Mouse (Mus musculus) midbrain, embryonic 10.5 days (tissue): ENCODE data around the gene Slc9b1. TPM values are rescaled to one million over a fixed set of nuclear protein-coding genes. Genes with fewer than 3 reads are reported as not detected.

Experiments
- DNase-seq: peaks from one replicate; pipeline ENCODE4 v3.0.0-alpha.2; 2017; ENCODE audit warnings: low spot score
- H3K27ac ChIP-seq: fragments of 300-500 bp; sonication (generic); replicated peaks from 2 replicates; pipeline ENCODE4 v1.5.1; 2016; ENCODE audit warnings: mild to moderate bottlenecking
- H3K27me3 ChIP-seq: fragments of 300-500 bp; sonication (generic); 2 replicates; pipeline ENCODE4 v1.6.1; 2016; ENCODE audit warnings: low read depth, mild to moderate bottlenecking; ENCODE audit not compliant: poor library complexity, severe bottlenecking
- H3K36me3 ChIP-seq: fragments of 300-500 bp; sonication (generic); 2 replicates; pipeline ENCODE4 v1.6.1; 2016; ENCODE audit warnings: mild to moderate bottlenecking, moderate library complexity
- H3K4me1 ChIP-seq: fragments of 300-500 bp; sonication (generic); 2 replicates; pipeline ENCODE4 v1.6.1; 2016
- H3K4me3 ChIP-seq: fragments of 300-500 bp; sonication (generic); 2 replicates; pipeline ENCODE4 v1.5.1; 2016; ENCODE audit warnings: mild to moderate bottlenecking, moderate library complexity
- H3K9me3 ChIP-seq: fragments of 300-500 bp; sonication (generic); replicated peaks from 2 replicates; pipeline ENCODE4 v1.6.1; 2016; ENCODE audit warnings: mild to moderate bottlenecking
- WGBS: fragments of 180-500 bp; shearing (Covaris S2); methylation state at CpG from one replicate; pipeline ENCODE4 v1.1.7; 2016; 5-methylcytosine and 5-hydroxymethylcytosine counted together
- polyA plus RNA-seq: library from polyadenylated mRNA; unstranded; fragments of >200 nt; fragmentation: Nextera tagmentation; extraction: Ambion mirVana; gene quantifications from 2 replicates; pipeline ENCODE4 v1.2.1, GENCODE M21; 2016

The Slc9b1 gene
- polyA plus RNA-seq, 1 experiment from 2014 or later = 0.14 TPM

DNA sequence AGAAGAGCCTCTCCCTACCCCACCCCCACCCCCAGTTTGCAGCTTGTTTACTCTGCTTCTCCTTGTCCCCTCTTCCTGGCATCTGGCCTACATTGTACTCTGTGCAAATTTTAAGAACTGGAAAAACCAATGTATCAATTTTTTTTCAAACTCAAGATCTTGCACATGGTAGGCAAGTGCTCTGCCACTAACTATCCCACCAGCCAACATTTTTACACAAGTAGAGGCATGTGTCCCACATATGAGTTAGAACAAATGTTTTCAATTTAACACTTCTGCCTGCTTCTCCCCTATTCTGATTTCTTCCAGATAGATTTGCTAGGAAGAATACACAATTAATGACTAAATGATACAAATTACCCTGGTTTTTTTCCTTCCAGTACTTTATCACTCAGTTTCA is 49.3 kb downstream of the Slc9b1 start:
- Histone ChIP-seq H3K27me3 (no peaks in the 10 kb centered on the region), H3K9me3 (no peaks in the 10 kb centered on the region), H3K27ac (no peak overlapping the region), H3K36me3 (no peaks in the 10 kb centered on the region), H3K4me3 (no peak overlapping the region), H3K4me1 (peaks cover 3% of the 10 kb centered on the region; the same call in 1 of the 2 replicates)
- no peak for DNase-seq

GRCm38 (mm10) chr3:135402201-135402658 is 54.4 kb downstream of the Slc9b1 start:
- no peaks in the 10 kb centered on the region for H3K27me3 ChIP-seq
- peaks cover 3% of the 10 kb centered on the region; the same call in 1 of the 2 replicates for H3K4me1 ChIP-seq
- H3K9me3 ChIP-seq = no peaks in the 10 kb centered on the region
- WGBS = 19% methylated on average over 10 of the region's 10 CpGs
- peaks cover 22% of the 10 kb centered on the region for H3K36me3 ChIP-seq
- no peak overlapping the region for H3K27ac ChIP-seq
- peak; percentile 81 for DNase-seq
- H3K4me3 ChIP-seq = no peak overlapping the region

GRCm38 (mm10) chr3:135403211-135403610 is 55.4 kb downstream of the Slc9b1 start:
- no peaks in the 10 kb centered on the region for H3K9me3 ChIP-seq
- H3K36me3 ChIP-seq = peaks cover 29% of the 10 kb centered on the region
- DNase-seq = no peak
- 91% methylated on average over 9 of the region's 9 CpGs for WGBS
- H3K27ac ChIP-seq = no peak overlapping the region
- no peaks in the 10 kb centered on the region for H3K27me3 ChIP-seq
- peaks cover 3% of the 10 kb centered on the region; the same call in 1 of the 2 replicates for H3K4me1 ChIP-seq
- no peak overlapping the region for H3K4me3 ChIP-seq

- H3K4me1 ChIP-seq = peaks cover 3% of the 10 kb centered on the region; the same call in 1 of the 2 replicates
- no peaks in the 10 kb centered on the region for H3K9me3 ChIP-seq
- no peak overlapping the region for H3K4me3 ChIP-seq
- H3K27ac ChIP-seq = no peak overlapping the region
- H3K27me3 ChIP-seq = no peaks in the 10 kb centered on the region
- peaks cover 33% of the 10 kb centered on the region for H3K36me3 ChIP-seq
- WGBS = 79% methylated on average over 5 of the region's 5 CpGs
- no peak for DNase-seq
These were observed 56.0 kb downstream of the Slc9b1 start for GRCm38 (mm10) chr3:135403856-135404255.

GRCm38 (mm10) chr3:135404599-135404998 is 56.8 kb downstream of the Slc9b1 start:
- Histone ChIP-seq H3K36me3 (peaks cover 40% of the 10 kb centered on the region), H3K9me3 (0 out of 2 replicates have a peak, but pooled peaks cover 3% of the 10 kb centered on the region), H3K27me3 (no peaks in the 10 kb centered on the region), H3K27ac (no peak overlapping the region), H3K4me3 (no peak overlapping the region), H3K4me1 (peaks cover 3% of the 10 kb centered on the region; the same call in 1 of the 2 replicates)
- DNase-seq = no peak
- WGBS = 90% methylated on average over 4 of the region's 4 CpGs

DNA sequence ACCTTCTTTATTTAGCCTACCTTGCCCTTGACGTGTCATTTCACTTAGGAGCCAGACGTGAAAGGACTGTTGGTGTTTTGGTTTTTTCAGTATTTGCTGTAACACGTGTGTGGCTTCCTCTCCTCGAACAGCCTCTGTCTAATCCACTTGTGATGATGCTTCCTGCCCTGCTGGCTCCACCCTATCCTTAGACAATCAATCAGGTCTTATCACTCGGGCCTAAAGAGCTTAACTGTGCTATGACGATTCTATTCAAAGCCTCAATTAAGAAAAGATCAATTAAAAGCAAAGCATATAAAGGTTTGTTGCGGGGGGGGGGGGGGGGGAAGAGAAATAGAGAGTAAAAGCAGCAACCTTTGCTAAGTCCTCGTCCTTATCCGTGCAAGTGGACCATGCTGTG is 59.5 kb downstream of the Slc9b1 start:
- DNase-seq = no peak
- Histone ChIP-seq H3K27me3 (no peaks in the 10 kb centered on the region), H3K36me3 (peaks cover 57% of the 10 kb centered on the region), H3K4me3 (no peak overlapping the region), H3K9me3 (0 out of 2 replicates have a peak, but pooled peaks cover 4% of the 10 kb centered on the region), H3K4me1 (peaks cover 12% of the 10 kb centered on the region), H3K27ac (no peak overlapping the region)
- WGBS = 82% methylated on average over 9 of the region's 9 CpGs

DNA sequence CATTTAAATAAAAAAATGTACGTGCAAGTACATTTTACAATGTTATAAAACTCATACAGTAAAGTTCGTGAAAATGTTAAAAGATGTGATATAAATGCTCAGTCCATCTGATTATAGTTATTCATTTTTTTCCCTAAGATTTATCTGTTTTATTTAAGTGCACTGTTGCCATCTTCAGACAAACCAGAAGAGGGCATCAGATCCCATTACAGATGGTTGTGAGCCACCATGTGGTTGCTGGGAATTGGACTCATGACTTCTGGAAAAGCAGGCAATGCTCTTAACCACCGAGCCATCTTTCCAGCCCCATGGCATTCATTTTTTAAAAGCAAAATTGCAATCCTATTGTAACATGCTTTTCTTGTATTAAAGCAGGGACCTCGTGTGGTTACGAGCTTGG is 61.4 kb downstream of the Slc9b1 start:
- WGBS = 94% methylated on average over 5 of the region's 5 CpGs

DNA sequence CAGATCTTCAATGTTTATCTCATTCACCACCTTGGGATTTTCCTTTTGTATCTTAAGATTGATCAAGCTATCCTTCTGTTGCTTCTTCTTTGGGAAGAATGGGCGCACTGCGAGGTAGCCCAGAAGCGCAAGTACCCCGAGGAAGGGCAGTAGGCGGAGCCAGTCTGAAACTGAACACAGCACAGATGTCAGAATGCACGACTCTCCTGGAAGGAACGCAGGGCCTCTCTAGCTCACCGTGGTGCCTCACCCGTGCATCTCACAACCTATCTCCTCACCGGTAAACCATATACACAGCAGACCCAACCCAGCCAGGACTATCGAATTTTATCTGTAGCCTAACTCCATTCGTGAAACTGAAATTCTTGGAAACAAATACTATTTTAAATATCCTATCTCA is 63.2 kb downstream of the Slc9b1 start:
- peaks cover 29% of the 10 kb centered on the region for H3K4me1 ChIP-seq
- H3K27me3 ChIP-seq = no peaks in the 10 kb centered on the region
- H3K9me3 ChIP-seq = 0 out of 2 replicates have a peak, but pooled peaks cover 4% of the 10 kb centered on the region
- H3K27ac ChIP-seq = no peak overlapping the region
- peaks cover 55% of the 10 kb centered on the region for H3K36me3 ChIP-seq
- DNase-seq = no peak
- 93% methylated on average over 12 of the region's 12 CpGs for WGBS
- no peak overlapping the region for H3K4me3 ChIP-seq

More for the DNA sequence above, 61.4 kb downstream of the Slc9b1 start:
- H3K27me3 ChIP-seq = no peaks in the 10 kb centered on the region
- H3K4me1 ChIP-seq = peaks cover 29% of the 10 kb centered on the region
- DNase-seq = no peak
- H3K9me3 ChIP-seq = 0 out of 2 replicates have a peak, but pooled peaks cover 4% of the 10 kb centered on the region
- no peak overlapping the region for H3K4me3 ChIP-seq
- H3K27ac ChIP-seq = no peak overlapping the region
- peaks cover 58% of the 10 kb centered on the region for H3K36me3 ChIP-seq

- Histone ChIP-seq H3K27me3 (no peaks in the 10 kb centered on the region), H3K4me3 (no peak overlapping the region), H3K36me3 (peaks cover 55% of the 10 kb centered on the region), H3K9me3 (0 out of 2 replicates have a peak, but pooled peaks cover 4% of the 10 kb centered on the region), H3K27ac (no peak overlapping the region; the same call in 1 of the 2 replicates), H3K4me1 (peaks cover 29% of the 10 kb centered on the region)
- DNase-seq = peak; percentile 53
- WGBS = 52% methylated on average over 9 of the region's 9 CpGs
These were observed 64.0 kb downstream of the Slc9b1 start for GRCm38 (mm10) chr3:135411824-135412223.

GRCm38 (mm10) chr3:135417245-135417644 is 69.4 kb downstream of the Slc9b1 start:
- H3K27ac ChIP-seq = no peak overlapping the region
- H3K9me3 ChIP-seq = no peaks in the 10 kb centered on the region
- H3K36me3 ChIP-seq = peaks cover 24% of the 10 kb centered on the region
- WGBS = 86% methylated on average over 3 of the region's 3 CpGs
- no peaks in the 10 kb centered on the region for H3K27me3 ChIP-seq
- H3K4me3 ChIP-seq = no peak overlapping the region
- peaks cover 33% of the 10 kb centered on the region for H3K4me1 ChIP-seq
- no peak for DNase-seq

- H3K27ac ChIP-seq = no peak overlapping the region
- H3K4me1 ChIP-seq = peaks cover 31% of the 10 kb centered on the region
- peaks cover 24% of the 10 kb centered on the region for H3K36me3 ChIP-seq
- H3K9me3 ChIP-seq = no peaks in the 10 kb centered on the region
- WGBS = 89% methylated on average over 3 of the region's 3 CpGs
- DNase-seq = no peak
- H3K27me3 ChIP-seq = no peaks in the 10 kb centered on the region
- no peak overlapping the region for H3K4me3 ChIP-seq
These were observed 70.0 kb downstream of the Slc9b1 start for GRCm38 (mm10) chr3:135417799-135418198.

DNA sequence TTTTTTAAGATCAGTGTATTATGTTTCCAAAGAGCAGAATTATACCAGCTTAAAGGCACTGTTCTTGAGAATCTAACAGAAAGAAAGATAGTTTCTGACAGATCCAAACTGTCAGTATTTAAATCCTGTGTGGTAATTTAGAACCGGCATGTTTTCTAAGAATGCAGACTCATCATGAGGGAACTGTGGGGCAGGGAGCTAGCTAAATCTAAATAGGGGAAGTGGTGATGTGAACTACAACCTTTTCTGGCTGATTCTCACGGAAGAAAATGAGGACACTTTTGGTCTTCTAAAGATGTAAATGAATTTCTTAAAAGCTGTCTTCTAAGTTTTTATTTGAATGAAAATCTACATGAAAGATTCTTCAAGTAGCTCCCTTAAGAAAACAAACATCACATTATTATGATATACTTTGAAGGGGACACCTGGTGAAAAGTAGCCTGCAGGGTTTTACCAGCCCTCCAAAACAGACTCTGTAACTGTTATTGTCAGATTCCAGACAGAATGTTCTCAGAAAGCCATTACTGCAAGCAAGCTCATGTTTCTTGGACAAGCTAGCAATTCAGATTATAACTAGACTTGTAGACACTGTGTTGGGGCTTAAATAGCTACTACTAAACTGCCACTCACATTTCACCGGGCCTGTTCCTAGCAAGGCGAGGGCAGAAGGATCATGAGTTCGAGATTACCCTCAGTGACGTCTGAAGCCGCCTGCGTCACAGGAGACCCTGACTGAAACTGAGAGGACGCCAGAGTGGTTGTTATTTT is 72.9 kb downstream of the Slc9b1 start:
- no peak for DNase-seq
- no peak overlapping the region for H3K27ac ChIP-seq
- peaks cover 16% of the 10 kb centered on the region for H3K36me3 ChIP-seq
- WGBS = 88% methylated on average over 9 of the region's 9 CpGs
- H3K9me3 ChIP-seq = no peaks in the 10 kb centered on the region
- H3K4me1 ChIP-seq = peaks cover 25% of the 10 kb centered on the region
- H3K4me3 ChIP-seq = peak overlapping the region; percentile 76; the same call in 1 of the 2 replicates
- H3K27me3 ChIP-seq = no peaks in the 10 kb centered on the region

DNA sequence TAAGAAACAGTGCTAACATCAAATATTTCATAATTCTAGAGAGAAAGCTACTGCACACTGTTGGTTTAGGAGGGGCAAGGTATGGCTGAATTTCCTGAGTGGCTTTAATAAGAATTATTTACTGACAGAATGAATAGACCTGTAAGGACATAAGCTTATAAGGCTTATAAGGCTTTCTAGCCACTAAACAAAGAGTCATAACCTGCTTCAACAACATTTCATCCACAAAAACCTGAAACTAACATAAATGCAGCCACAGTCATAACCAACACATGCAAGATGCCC is 73.4 kb downstream of the Slc9b1 start:
- Histone ChIP-seq H3K36me3 (peaks cover 13% of the 10 kb centered on the region), H3K9me3 (no peaks in the 10 kb centered on the region), H3K27me3 (no peaks in the 10 kb centered on the region), H3K4me3 (peak overlapping the region; percentile 76; the same call in 1 of the 2 replicates), H3K4me1 (peaks cover 25% of the 10 kb centered on the region), H3K27ac (no peak overlapping the region)
- no peak for DNase-seq
